Mouse (Mus musculus): ENCODE measurements around the gene Slc25a40. TPM values are rescaled to one million over a fixed set of nuclear protein-coding genes. Genes with fewer than 3 reads are reported as not detected.

Gene Slc25a40
- polyA plus RNA-seq (2012; rRNA removed), result 2.4 and 2.7 TPM in 2 replicates

DNA sequence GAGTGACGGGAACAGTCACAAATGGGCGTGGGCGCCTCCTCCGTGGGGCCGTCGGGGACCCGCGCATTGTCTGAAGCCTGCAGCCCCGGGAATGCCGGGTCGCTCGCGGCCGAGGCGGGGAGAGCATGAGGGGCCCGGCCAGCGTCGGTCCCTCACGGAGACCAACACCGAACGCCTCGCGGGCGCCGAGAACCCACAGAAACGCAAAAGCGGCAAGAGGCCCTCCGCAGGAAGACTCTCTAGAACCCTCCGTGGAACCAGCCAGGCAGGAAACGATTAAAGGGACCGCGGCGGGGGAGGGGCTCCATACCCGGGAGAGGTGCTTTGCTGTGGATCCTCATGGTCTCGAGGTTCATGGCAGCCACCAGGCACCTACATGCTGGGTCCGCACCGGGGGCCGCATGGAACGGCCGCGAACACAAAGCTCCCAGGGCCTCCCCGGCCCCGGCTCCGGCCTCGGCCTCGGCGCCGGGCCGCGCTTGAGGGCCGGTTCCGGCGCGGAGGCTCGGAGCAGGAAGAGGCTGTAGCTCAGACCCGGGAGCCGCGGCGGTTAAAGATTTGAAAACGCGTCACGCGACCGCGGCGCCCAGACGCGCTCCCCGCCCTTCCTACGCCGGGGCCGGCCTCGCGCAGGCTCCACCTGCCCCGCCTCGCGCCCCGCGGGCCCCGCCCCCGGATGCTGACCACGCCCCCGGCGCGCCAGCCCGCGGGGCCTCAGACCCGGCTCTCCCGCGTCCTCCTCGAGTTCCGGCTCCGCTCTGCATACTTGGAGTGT lies at the start of gene Slc25a40, which contains the start of gene Dbf4:
Gene Slc25a40, plus strand, starts transcription at position 694 of the 775 bp plus-strand sequence.
Gene Dbf4, minus strand, starts transcription at position 560 of the 775 bp plus-strand sequence.

Other genes with a start within 250 kb of the Slc25a40 start
- gene Adam22, start 54.7 kb upstream of the Slc25a40 start, polyA plus RNA-seq (2012; rRNA removed), result 0.82 and 0.87 TPM in 2 replicates
- gene Dbf4, start 134 bp upstream of the Slc25a40 start, polyA plus RNA-seq (2012; rRNA removed), result 5.2 and 6.2 TPM in 2 replicates
- gene Rundc3b, start 200.1 kb downstream of the Slc25a40 start, polyA plus RNA-seq (2012; rRNA removed), result 3.8 and 4.2 TPM in 2 replicates
- 87.4 and 99.8 TPM in 2 replicates for gene Abcb1a, start 237.2 kb downstream of the Slc25a40 start, polyA plus RNA-seq (2012; rRNA removed)